Mouse (Mus musculus): ENCODE measurements around the gene Slc9a9. TPM values are rescaled to one million over a fixed set of nuclear protein-coding genes. Genes with fewer than 3 reads are reported as not detected.

The Slc9a9 gene
- total and polyA plus RNA-seq, 3 experiments = 0.46 to 0.71 TPM; not detected in 1

DNA sequence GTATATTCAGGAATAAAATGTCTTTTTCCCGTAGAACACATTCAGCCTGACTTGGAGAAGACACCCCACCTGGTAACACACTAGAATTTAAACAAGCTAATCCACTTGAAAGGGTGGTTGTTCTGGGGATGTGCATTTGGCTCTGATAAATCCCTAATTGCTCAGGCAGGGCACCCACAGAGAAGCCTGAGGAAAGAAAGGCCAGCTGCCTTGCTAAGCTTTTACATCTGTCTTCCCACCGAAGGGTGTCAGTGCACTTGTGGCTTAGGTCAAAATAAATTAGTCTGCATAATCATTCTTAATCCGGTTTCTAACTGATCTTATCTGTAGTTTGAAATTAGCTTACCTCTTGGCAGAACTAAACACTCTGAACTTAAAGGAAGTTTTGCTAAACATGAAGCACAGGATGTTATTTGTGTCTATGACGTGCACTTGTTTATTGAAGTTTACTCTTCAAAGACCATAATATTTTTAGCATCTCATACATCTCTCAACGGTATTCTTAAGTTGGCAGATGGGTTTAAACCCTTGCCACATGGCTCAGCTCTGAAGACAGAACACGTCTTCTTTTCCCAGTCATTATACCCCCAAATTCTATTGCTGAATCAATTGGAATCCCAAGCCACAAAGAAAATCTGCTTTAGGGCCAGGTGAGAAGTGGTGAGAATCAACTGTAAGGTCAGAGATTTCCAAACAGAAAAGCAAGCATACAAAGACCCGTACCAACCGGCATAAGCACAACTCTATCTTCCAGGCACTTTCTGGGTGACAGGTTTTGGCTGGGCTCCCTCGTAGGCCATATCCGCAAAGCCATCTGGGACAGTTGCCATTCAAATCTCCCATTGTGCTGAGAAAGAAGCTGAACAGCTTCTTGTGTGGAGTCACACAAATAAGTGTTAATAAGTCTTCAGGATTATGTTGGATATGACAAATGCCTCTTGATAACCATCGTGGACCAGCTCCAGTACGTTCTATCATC is 443.7 kb downstream of the Slc9a9 start:
- H3K4me1 ChIP-seq (ENCODE audit: control insufficient read depth in 1 of 2, insufficient read depth in 2 of 2, low read length in 2 of 2) = no peaks in the 10 kb centered on the region
- H3K9ac ChIP-seq (ENCODE audit: control insufficient read depth, low read depth, low read length, poor library complexity, severe bottlenecking) = no peak overlapping the region
- H3K9me3 ChIP-seq (replicated peaks; ENCODE audit: insufficient read depth, low read length) = no peaks in the 10 kb centered on the region
- TF ChIP-seq ZKSCAN1 (IDR thresholded peaks at IDR 0.05; ENCODE audit: low read depth, low read length) (no peak), TAL1 (IDR thresholded peaks at IDR 0.05; ENCODE audit: low read length) (no peak), E2F4 (IDR thresholded peaks at IDR 0.05; ENCODE audit: borderline replicate concordance, low read depth, low read length) (no peak), MYC (IDR thresholded peaks at IDR 0.05; ENCODE audit: low read depth, low read length) (no peak), POLR2AphosphoS2 (IDR thresholded peaks at IDR 0.05; ENCODE audit: low read length) (no peak), POLR2AphosphoS5 (IDR thresholded peaks at IDR 0.05; ENCODE audit: borderline replicate concordance, low read depth, low read length) (no peak), CHD1 (IDR thresholded peaks at IDR 0.05; ENCODE audit: low read depth, low read length) (no peak), JUND (IDR thresholded peaks at IDR 0.05; ENCODE audit: low read depth, low read length) (no peak), CTCF (IDR thresholded peaks at IDR 0.05 in 2 of 3, conservative IDR thresholded peaks at IDR 0.05 in 1 of 3; ENCODE audit: control insufficient read depth in 1 of 3, insufficient read depth in 1 of 3, low read depth in 2 of 3, low read length in 3 of 3, poor library complexity in 1 of 3, severe bottlenecking in 1 of 3) (no peak), SIN3A (IDR thresholded peaks at IDR 0.05; ENCODE audit: low read length) (no peak), USF2 (IDR thresholded peaks at IDR 0.05; ENCODE audit: borderline replicate concordance in 1 of 2, insufficient read depth in 1 of 2, low read depth in 1 of 2, low read length in 2 of 2) (no peak), UBTF (IDR thresholded peaks at IDR 0.05; ENCODE audit: borderline replicate concordance, insufficient read depth, low read depth, low read length) (no peak), MAZ (IDR thresholded peaks at IDR 0.05; ENCODE audit: low read depth, low read length) (no peak), NRF1 (IDR thresholded peaks at IDR 0.05; ENCODE audit: insufficient read depth, low read depth, low read length, poor library complexity, severe bottlenecking) (no peak), TCF12 (IDR thresholded peaks at IDR 0.05; ENCODE audit: low read depth, low read length) (no peak)
- no peak overlapping the region for H3K27ac ChIP-seq (ENCODE audit: control insufficient read depth, low read depth, low read length)
- no peak for DNase-seq (ENCODE audit: low read depth, low spot score)
- no peaks in the 10 kb centered on the region for H3K79me2 ChIP-seq (ENCODE audit: control insufficient read depth, insufficient read depth, low read length, poor library complexity)
- H3K36me3 ChIP-seq (ENCODE audit: control insufficient read depth in 1 of 2, insufficient read depth in 2 of 2, low read length in 2 of 2) = no peaks in the 10 kb centered on the region
- H3K4me3 ChIP-seq (ENCODE audit: control insufficient read depth in 1 of 2, insufficient read depth in 1 of 2, low read depth in 2 of 2, low read length in 2 of 2) = no peak overlapping the region
- H3K27me3 ChIP-seq (ENCODE audit: control insufficient read depth in 1 of 2, insufficient read depth in 2 of 2, low read length in 2 of 2) = no peaks in the 10 kb centered on the region

DNA sequence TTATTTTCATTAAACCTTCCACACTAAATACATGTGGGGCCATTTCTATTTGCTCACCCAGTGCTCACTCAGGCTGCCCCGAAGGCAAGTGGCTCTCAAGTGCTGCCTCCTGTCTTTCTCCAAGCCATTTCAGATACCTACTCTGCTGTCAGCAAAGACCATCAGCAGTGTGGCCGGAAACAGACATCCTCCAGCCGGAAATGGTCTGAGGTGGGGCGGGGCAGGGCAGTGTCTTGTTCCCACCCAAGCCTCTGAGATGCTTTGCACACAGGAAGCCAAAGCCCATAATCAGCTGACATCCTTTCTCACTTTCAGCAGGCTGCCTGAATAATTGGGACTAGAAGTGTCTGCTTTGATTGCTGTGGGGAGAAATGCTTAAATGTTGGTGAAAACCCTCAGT is 450.4 kb downstream of the Slc9a9 start:
- H3K9ac ChIP-seq (ENCODE audit: control insufficient read depth, low read depth, low read length, poor library complexity, severe bottlenecking) = no peak overlapping the region
- H3K4me3 ChIP-seq (ENCODE audit: control insufficient read depth in 1 of 2, insufficient read depth in 1 of 2, low read depth in 2 of 2, low read length in 2 of 2) = no peak overlapping the region
- no peaks in the 10 kb centered on the region for H3K9me3 ChIP-seq (replicated peaks; ENCODE audit: insufficient read depth, low read length)
- no peaks in the 10 kb centered on the region for H3K27me3 ChIP-seq (ENCODE audit: control insufficient read depth in 1 of 2, insufficient read depth in 2 of 2, low read length in 2 of 2)
- no peak for DNase-seq (ENCODE audit: low read depth, low spot score)
- no peak for TF ChIP-seq ZMIZ1 (IDR thresholded peaks at IDR 0.05; ENCODE audit: low read depth, low read length)
- no peak for TF ChIP-seq CHD1 (IDR thresholded peaks at IDR 0.05; ENCODE audit: low read depth, low read length)
- no peak for TF ChIP-seq RCOR1 (IDR thresholded peaks at IDR 0.05; ENCODE audit: low read depth, low read length)
- no peak for TF ChIP-seq BHLHE40 (IDR thresholded peaks at IDR 0.05; ENCODE audit: borderline replicate concordance, low read depth, low read length)
- TF ChIP-seq MEF2A (IDR thresholded peaks at IDR 0.05; ENCODE audit: extremely low read depth, insufficient replicate concordance, low read depth, low read length, poor library complexity, severe bottlenecking) = no peak
- TF ChIP-seq MAX (IDR thresholded peaks at IDR 0.05; ENCODE audit: low read length) = no peak
- no peak for TF ChIP-seq SMC3 (IDR thresholded peaks at IDR 0.05; ENCODE audit: low read depth, low read length)
- H3K27ac ChIP-seq (ENCODE audit: control insufficient read depth, low read depth, low read length) = no peak overlapping the region
- H3K4me1 ChIP-seq (ENCODE audit: control insufficient read depth in 1 of 2, insufficient read depth in 2 of 2, low read length in 2 of 2) = no peaks in the 10 kb centered on the region
- no peaks in the 10 kb centered on the region for H3K79me2 ChIP-seq (ENCODE audit: control insufficient read depth, insufficient read depth, low read length, poor library complexity)
- no peaks in the 10 kb centered on the region for H3K36me3 ChIP-seq (ENCODE audit: control insufficient read depth in 1 of 2, insufficient read depth in 2 of 2, low read length in 2 of 2)

Data from MEL (cell line).